Mouse (Mus musculus) cortical plate, adult 2 months (tissue): Measurements from ENCODE around the gene Arl8a.

Experiments
- CTCF ChIP-seq: fragments of 200-500 bp; IDR thresholded peaks from 2 replicates; pipeline ENCODE4 v1.5.1; 2011; ENCODE audit warnings: mild to moderate bottlenecking, control low read depth, low read length; ENCODE audit not compliant: insufficient read depth; ENCODE audit errors: extremely low read depth
- POLR2A ChIP-seq: fragments of 200-500 bp; IDR thresholded peaks from 2 replicates; pipeline ENCODE4 v1.6.1; 2011; ENCODE audit warnings: mild to moderate bottlenecking, low read length, control low read depth; ENCODE audit not compliant: insufficient read depth; ENCODE audit errors: extremely low read depth

DNA sequence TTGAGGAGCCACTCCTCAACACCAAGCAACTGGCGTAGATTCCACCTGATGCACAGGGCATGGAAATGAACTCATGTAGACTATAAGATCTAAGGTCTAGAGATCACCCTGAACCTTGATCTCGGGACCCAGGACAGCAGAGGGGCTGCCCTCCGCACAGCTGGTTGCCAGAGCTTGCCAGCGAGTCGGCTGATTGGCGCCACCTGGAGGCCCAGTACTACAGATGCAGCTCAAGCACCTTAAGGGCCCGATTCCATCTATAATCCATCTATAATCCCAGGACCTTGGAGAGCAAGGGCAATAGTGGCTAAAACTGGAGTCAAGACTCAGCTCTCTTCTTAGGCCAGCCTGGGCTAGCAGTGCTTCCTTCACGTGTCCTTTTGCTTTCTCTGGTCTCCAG lies 40.7 kb upstream of the Arl8a start:
- peak; percentile 78 for TF ChIP-seq CTCF
- TF ChIP-seq POLR2A, result no peak
